Mouse (Mus musculus) liver, embryonic 14.5 days (tissue): ENCODE results near the gene Rufy3. TPM values are rescaled to one million over a fixed set of nuclear protein-coding genes. Genes with fewer than 3 reads are reported as not detected.

ENCODE experiments used
- ATAC-seq: fragments of 200-750 bp; cut with Nextera tagmentation; 2 replicates; pipeline ENCODE4 v1.8.0; 2017; ENCODE audit warnings: moderate number of reproducible peaks, mild to moderate bottlenecking, moderate library complexity; ENCODE audit not compliant: insufficient read depth
- DNase-seq, 3 experiments: peaks; one replicate each; pipeline ENCODE4 v3.0.0-alpha.2; 2012 to 2013; ENCODE audit warnings: low read depth in 3 of 3, low spot score in 3 of 3
- H3K27ac ChIP-seq: fragments of 300-500 bp; sonication (generic); 2 replicates; pipeline ENCODE4 v1.5.1; 2014; ENCODE audit warnings: moderate library complexity, mild to moderate bottlenecking, control low read depth, inconsistent platforms
- H3K27me3 ChIP-seq: fragments of 300-500 bp; sonication (generic); 2 replicates; pipeline ENCODE4 v1.6.1; 2014; ENCODE audit warnings: mild to moderate bottlenecking, low read length, moderate library complexity; ENCODE audit not compliant: control insufficient read depth, insufficient read depth
- H3K36me3 ChIP-seq: fragments of 300-500 bp; sonication (generic); replicated peaks from 2 replicates; pipeline ENCODE4 v1.6.1; 2014; ENCODE audit warnings: low read depth; ENCODE audit not compliant: control insufficient read depth, insufficient read depth
- H3K4me1 ChIP-seq, 2 experiments: fragments of 200-500 bp in 1 of 2; fragments of 300-500 bp in 1 of 2; sonication (generic) in 1 of 2; replicated peaks; 2 replicates each; pipeline ENCODE4 v1.6.1; 2012 to 2014; ENCODE audit warnings: antibody characterized with exemption in 1 of 2, inconsistent platforms in 1 of 2, low read length in 1 of 2; ENCODE audit not compliant: control insufficient read depth in 2 of 2, insufficient read depth in 2 of 2
- H3K4me2 ChIP-seq: fragments of 300-500 bp; sonication (generic); 2 replicates; pipeline ENCODE4 v1.6.1; 2014; ENCODE audit warnings: low read depth, mild to moderate bottlenecking, control low read depth, moderate library complexity
- H3K4me3 ChIP-seq, 2 experiments: fragments of 200-500 bp in 1 of 2; fragments of 300-500 bp in 1 of 2; sonication (generic) in 1 of 2; 2 replicates each; pipeline ENCODE4 v1.5.1; 2012 to 2014; ENCODE audit warnings: low read depth in 2 of 2, low read length in 2 of 2, mild to moderate bottlenecking in 2 of 2, control low read depth in 1 of 2, inconsistent platforms in 1 of 2, moderate library complexity in 1 of 2; ENCODE audit not compliant: insufficient read depth in 1 of 2
- H3K9ac ChIP-seq: fragments of 300-500 bp; sonication (generic); replicated peaks from 2 replicates; pipeline ENCODE4 v1.6.1; 2014; ENCODE audit warnings: mild to moderate bottlenecking, control low read depth, moderate library complexity
- H3K9me3 ChIP-seq: fragments of 300-500 bp; sonication (generic); 2 replicates; pipeline ENCODE4 v1.6.1; 2016; ENCODE audit warnings: low read length, mixed read lengths; ENCODE audit not compliant: control insufficient read depth
- CTCF ChIP-seq: IDR thresholded peaks from 2 replicates; pipeline ENCODE4 v1.5.1; 2016; ENCODE audit warnings: antibody characterized with exemption, low read depth, control low read depth
- EP300 ChIP-seq: IDR thresholded peaks from 2 replicates; pipeline ENCODE4 v1.6.1; 2016; ENCODE audit warnings: antibody characterized with exemption, low read depth
- WGBS: fragments of 180-500 bp; shearing (Covaris S2); extraction: QIAGEN DNeasy Blood & Tissue Kit; methylation state at CpG from one replicate; pipeline ENCODE4 v1.1.7; 2014; ENCODE audit not compliant: insufficient replicate concordance; 5-methylcytosine and 5-hydroxymethylcytosine counted together
- polyA plus RNA-seq, 2 experiments: library from polyadenylated mRNA; depleted of rRNA in 1 of 2; stranded (reverse) in 1 of 2; unstranded in 1 of 2; fragments of >200 nt; fragmentation: Nextera tagmentation in 1 of 2; extraction: Ambion mirVana in 1 of 2; gene quantifications; 2 replicates each; pipeline versions ENCODE4 v1.2.1 to v1.2.3; 2012 to 2014

Rufy3 gene
- polyA plus RNA-seq, 2 experiments, result 3.5 to 4.1 TPM

- peak; percentile 20 to 38 (median 37) for DNase-seq
- no peak overlapping the region for H3K4me2 ChIP-seq
- no peaks in the 10 kb centered on the region for H3K9me3 ChIP-seq
- 41% methylated on average over 17 of the region's 17 CpGs for WGBS
- peaks cover 0 to 14% of the 10 kb centered on the region in 2 experiments; a peak in 3 of 4 replicates for H3K4me1 ChIP-seq
- TF ChIP-seq CTCF (no peak), EP300 (peak; percentile 76)
- H3K4me3 ChIP-seq, result no peak overlapping the region
- H3K27me3 ChIP-seq, result no peaks in the 10 kb centered on the region
- no peak overlapping the region for H3K27ac ChIP-seq
- peak; percentile 87 for ATAC-seq
- peaks cover 2% of the 10 kb centered on the region; the same call in 1 of the 2 replicates for H3K36me3 ChIP-seq
- H3K9ac ChIP-seq, result no peak overlapping the region
These were observed 84.7 kb downstream of the Rufy3 start for GRCm38 (mm10) chr5:88649250-88650173.

- no peak overlapping the region for H3K9ac ChIP-seq
- H3K4me2 ChIP-seq, result no peak overlapping the region
- DNase-seq, result no peak
- no peaks in the 10 kb centered on the region for H3K9me3 ChIP-seq
- H3K4me1 ChIP-seq, result peaks cover 0 to 14% of the 10 kb centered on the region in 2 experiments; a peak in 3 of 4 replicates
- TF ChIP-seq EP300 (no peak), CTCF (no peak)
- WGBS, result 75% methylated on average over 5 of the region's 5 CpGs
- H3K27me3 ChIP-seq, result no peaks in the 10 kb centered on the region
- no peak overlapping the region for H3K27ac ChIP-seq
- peaks cover 2% of the 10 kb centered on the region; the same call in 1 of the 2 replicates for H3K36me3 ChIP-seq
- ATAC-seq, result no peak
- H3K4me3 ChIP-seq, result no peak overlapping the region
These were observed 87.7 kb downstream of the Rufy3 start for GRCm38 (mm10) chr5:88652589-88652988.

- no peak overlapping the region for H3K9ac ChIP-seq
- H3K4me1 ChIP-seq, result no peaks in the 10 kb centered on the region
- H3K36me3 ChIP-seq, result peaks cover 29% of the 10 kb centered on the region
- no peak overlapping the region for H3K4me2 ChIP-seq
- TF ChIP-seq EP300 (no peak), CTCF (no peak)
- H3K27ac ChIP-seq, result no peak overlapping the region
- H3K9me3 ChIP-seq, result no peaks in the 10 kb centered on the region
- no peak for DNase-seq
- 91% methylated on average over 1 of the region's 1 CpGs for WGBS
- no peak for ATAC-seq
- no peaks in the 10 kb centered on the region for H3K27me3 ChIP-seq
- H3K4me3 ChIP-seq, result no peak overlapping the region
These were observed 93.0 kb downstream of the Rufy3 start for GRCm38 (mm10) chr5:88657868-88658267.

GRCm38 (mm10) chr5:88663151-88663550 lies 98.3 kb downstream of the Rufy3 start:
- H3K27me3 ChIP-seq, result no peaks in the 10 kb centered on the region
- ATAC-seq (no peak), DNase-seq (no peak)
- no peaks in the 10 kb centered on the region for H3K4me1 ChIP-seq
- H3K4me3 ChIP-seq, result no peak overlapping the region
- no peaks in the 10 kb centered on the region for H3K9me3 ChIP-seq
- TF ChIP-seq CTCF, result no peak
- TF ChIP-seq EP300, result no peak
- H3K27ac ChIP-seq, result no peak overlapping the region
- no peak overlapping the region for H3K9ac ChIP-seq
- 79% methylated on average over 3 of the region's 3 CpGs for WGBS
- H3K4me2 ChIP-seq, result no peak overlapping the region
- H3K36me3 ChIP-seq, result peaks cover 57% of the 10 kb centered on the region

GRCm38 (mm10) chr5:88663875-88664274 lies 99.0 kb downstream of the Rufy3 start:
- no peaks in the 10 kb centered on the region for H3K9me3 ChIP-seq

More at GRCm38 (mm10) chr5:88663875-88664274, 99.0 kb downstream of the Rufy3 start:
- Histone ChIP-seq H3K4me2 (no peak overlapping the region), H3K36me3 (peaks cover 53% of the 10 kb centered on the region), H3K9ac (no peak overlapping the region), H3K27ac (no peak overlapping the region), H3K27me3 (no peaks in the 10 kb centered on the region), H3K4me3 (no peak overlapping the region), H3K4me1 (no peaks in the 10 kb centered on the region)
- no peak for ATAC-seq
- DNase-seq, result no peak
- WGBS, result 77% methylated on average over 5 of the region's 5 CpGs
- TF ChIP-seq CTCF, result no peak
- no peak for TF ChIP-seq EP300
